Mouse (Mus musculus) liver, adult 2 months (tissue): ENCODE data around the gene Gm45785.

Experiments
- CTCF ChIP-seq: fragments of 200-500 bp; IDR thresholded peaks from 2 replicates; pipeline ENCODE4 v1.5.1; 2011; ENCODE audit warnings: low read depth, low read length, control low read depth
- POLR2A ChIP-seq: fragments of 200-500 bp; IDR thresholded peaks from 2 replicates; pipeline ENCODE4 v1.6.1; 2011; ENCODE audit warnings: low read length, control low read depth; ENCODE audit not compliant: insufficient read depth; ENCODE audit errors: extremely low read depth

- TF ChIP-seq CTCF (peak; percentile 94), POLR2A (no peak)
Observed at GRCm38 (mm10) chr7:140844905-140845665, 11.0 kb downstream of the Gm45785 start, which contains the start of gene Scgb1c1.
